Mouse (Mus musculus) kidney, adult 2 months (tissue): ENCODE results near the gene Slc27a2. TPM values are rescaled to one million over a fixed set of nuclear protein-coding genes. Genes with fewer than 3 reads are reported as not detected.

Experiments
- DNase-seq: peaks from one replicate; pipeline ENCODE4 v3.0.0; 2021
- H3K27ac ChIP-seq: fragments of 200-500 bp; 2 replicates; pipeline ENCODE4 v1.5.1; 2012; ENCODE audit warnings: low read depth, low read length, control low read depth, inconsistent platforms; ENCODE audit not compliant: insufficient read depth
- H3K27me3 ChIP-seq: fragments of 200-500 bp; replicated peaks from 2 replicates; pipeline ENCODE4 v1.6.1; 2012; ENCODE audit warnings: mild to moderate bottlenecking, moderate library complexity, low read length, inconsistent platforms; ENCODE audit not compliant: control insufficient read depth, insufficient read depth
- H3K36me3 ChIP-seq: fragments of 200-500 bp; 2 replicates; pipeline ENCODE4 v1.6.1; 2012; ENCODE audit warnings: mild to moderate bottlenecking, moderate library complexity, low read length, inconsistent platforms; ENCODE audit not compliant: control insufficient read depth, insufficient read depth
- H3K4me1 ChIP-seq: fragments of 200-500 bp; 2 replicates; pipeline ENCODE4 v1.6.1; 2011; ENCODE audit warnings: low read length; ENCODE audit not compliant: control insufficient read depth, insufficient read depth
- H3K4me3 ChIP-seq: fragments of 200-500 bp; 2 replicates; pipeline ENCODE4 v1.5.1; 2011; ENCODE audit warnings: mild to moderate bottlenecking, low read depth, low read length, control low read depth; ENCODE audit not compliant: insufficient read depth
- CTCF ChIP-seq: fragments of 200-500 bp; conservative IDR thresholded peaks from 2 replicates; pipeline ENCODE4 v1.5.1; 2011; ENCODE audit warnings: low read depth, mild to moderate bottlenecking, control low read depth, low read length, moderate library complexity, mixed read lengths; ENCODE audit not compliant: insufficient read depth, insufficient read length
- POLR2A ChIP-seq: fragments of 200-500 bp; IDR thresholded peaks from one replicate; pipeline ENCODE4 v1.6.1; 2011; ENCODE audit warnings: low read depth, low read length, control low read depth
- WGBS: fragments of 180-500 bp; shearing (Covaris S2); methylation state at CpG from one replicate; pipeline ENCODE4 v1.1.7; 2018; 5-methylcytosine and 5-hydroxymethylcytosine counted together
- polyA plus RNA-seq: library from polyadenylated mRNA; depleted of rRNA; stranded (reverse); fragments of >200 nt; gene quantifications from 2 replicates; pipeline ENCODE4 v1.2.3, GENCODE M21; 2012

The Slc27a2 gene
- polyA plus RNA-seq, 1 experiment, result 1,333 TPM

DNA sequence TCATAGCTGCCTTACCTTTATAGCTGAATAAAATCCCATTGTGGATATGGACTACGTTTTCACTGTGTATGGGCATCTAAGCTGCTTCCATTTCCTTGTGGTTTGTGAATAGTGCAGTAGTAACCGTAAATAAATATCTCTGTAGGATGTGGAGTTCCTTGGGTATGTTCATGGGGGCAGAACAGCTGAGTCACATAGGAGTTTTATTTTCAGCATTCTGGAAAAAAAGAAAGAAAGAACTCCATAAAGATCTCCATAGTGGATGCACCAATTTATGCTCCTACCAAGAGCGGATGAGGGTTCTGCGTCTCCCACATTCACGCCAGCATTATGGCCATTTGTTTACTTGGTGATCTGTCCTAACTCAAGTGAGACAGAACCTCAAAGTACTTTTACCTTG, 10.0 kb upstream of the Slc27a2 start:
- DNase-seq, result no peak
- Histone ChIP-seq H3K4me1 (peaks cover 39% of the 10 kb centered on the region), H3K4me3 (no peak overlapping the region), H3K36me3 (no peaks in the 10 kb centered on the region), H3K27ac (no peak overlapping the region; the same call in 1 of the 2 replicates), H3K27me3 (no peaks in the 10 kb centered on the region)
- no peak for TF ChIP-seq POLR2A
- no peak for TF ChIP-seq CTCF
- WGBS, result 91% methylated on average over 5 of the region's 5 CpGs

GRCm38 (mm10) chr2:126545297-126545696, 6.9 kb upstream of the Slc27a2 start:
- Histone ChIP-seq H3K36me3 (no peaks in the 10 kb centered on the region), H3K4me3 (no peak overlapping the region), H3K27ac (peak overlapping the region; percentile 79), H3K27me3 (no peaks in the 10 kb centered on the region), H3K4me1 (peaks cover 38% of the 10 kb centered on the region)
- 46% methylated on average over 5 of the region's 5 CpGs for WGBS
- TF ChIP-seq POLR2A (no peak), CTCF (no peak)
- DNase-seq, result peak; percentile 83

GRCm38 (mm10) chr2:126546392-126546791, 5.8 kb upstream of the Slc27a2 start:
- TF ChIP-seq CTCF (no peak), POLR2A (no peak)

GRCm38 (mm10) chr2:126549681-126550080, 2.5 kb upstream of the Slc27a2 start:
- 37% methylated on average over 7 of the region's 7 CpGs for WGBS
- peak overlapping the region; percentile 100 for H3K27ac ChIP-seq
- peaks cover 23% of the 10 kb centered on the region; the same call in 1 of the 2 replicates for H3K4me1 ChIP-seq
- H3K36me3 ChIP-seq, result peaks cover 5% of the 10 kb centered on the region
- TF ChIP-seq CTCF (no peak), POLR2A (no peak)
- H3K4me3 ChIP-seq, result no peak overlapping the region
- no peaks in the 10 kb centered on the region for H3K27me3 ChIP-seq
- peak; percentile 88 for DNase-seq

More at GRCm38 (mm10) chr2:126546392-126546791, 5.8 kb upstream of the Slc27a2 start:
- H3K27me3 ChIP-seq, result no peaks in the 10 kb centered on the region
- DNase-seq, result no peak
- H3K36me3 ChIP-seq, result no peaks in the 10 kb centered on the region
- H3K27ac ChIP-seq, result peak overlapping the region; percentile 99
- H3K4me1 ChIP-seq, result peaks cover 37% of the 10 kb centered on the region
- H3K4me3 ChIP-seq, result no peak overlapping the region
- WGBS, result 58% methylated on average over 3 of the region's 3 CpGs

DNA sequence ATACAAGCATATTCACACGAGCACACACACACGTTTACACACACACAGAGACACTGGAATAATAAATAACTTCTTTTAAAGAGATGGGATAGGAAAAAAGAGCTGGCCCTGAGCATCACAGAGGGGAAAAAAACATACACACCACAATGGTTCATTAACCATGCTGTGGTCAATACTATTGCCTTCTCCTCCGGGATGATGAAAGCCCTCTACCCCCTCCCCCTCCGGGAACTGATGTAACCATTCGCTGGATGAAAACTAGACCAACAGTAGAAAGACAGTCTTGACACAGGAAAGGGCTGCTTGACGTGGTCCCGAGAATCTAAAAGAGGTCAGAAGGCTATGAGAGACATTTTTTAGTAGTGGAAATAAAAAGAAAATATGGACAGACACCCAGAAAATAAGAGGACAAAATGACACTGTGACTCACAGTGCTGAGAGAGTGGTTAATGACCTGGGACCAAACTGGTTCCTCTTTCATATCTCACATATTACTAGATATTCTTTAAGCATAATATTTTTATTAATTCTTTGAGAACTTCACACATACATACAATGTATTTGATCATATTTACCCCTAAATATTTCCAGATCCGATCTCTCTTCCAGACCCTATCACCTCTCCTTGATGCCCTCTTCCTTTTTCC, 840 bp upstream of the Slc27a2 start:
- WGBS, result 63% methylated on average over 8 of the region's 8 CpGs
- no peak for TF ChIP-seq CTCF
- no peak for TF ChIP-seq POLR2A
- Histone ChIP-seq H3K27ac (peak overlapping the region; percentile 100), H3K36me3 (peaks cover 11% of the 10 kb centered on the region), H3K27me3 (no peaks in the 10 kb centered on the region), H3K4me1 (peaks cover 20% of the 10 kb centered on the region; the same call in 1 of the 2 replicates), H3K4me3 (no peak overlapping the region)
- DNase-seq, result no peak

DNA sequence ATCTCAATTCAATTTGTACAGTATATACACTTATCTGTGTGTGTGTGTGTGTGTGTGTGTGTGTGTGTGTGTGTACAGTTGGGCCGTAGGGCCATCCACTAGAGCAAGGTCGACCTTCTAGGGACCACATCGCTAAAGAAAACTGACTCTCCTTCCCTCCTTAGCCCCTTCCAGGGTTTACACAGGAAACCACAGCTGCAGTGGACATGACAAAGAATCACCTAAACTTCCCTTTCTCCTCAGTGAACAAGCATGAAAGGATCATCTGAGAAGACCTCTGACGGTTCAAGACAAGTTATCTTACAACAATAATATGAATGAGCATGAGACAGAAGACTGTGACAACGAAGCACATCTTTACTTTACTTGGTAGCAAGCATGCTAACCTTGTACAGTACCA, 311 bp upstream of the Slc27a2 start:
- Histone ChIP-seq H3K4me1 (peaks cover 18% of the 10 kb centered on the region; the same call in 1 of the 2 replicates), H3K4me3 (no peak overlapping the region), H3K36me3 (peaks cover 13% of the 10 kb centered on the region), H3K27ac (peak overlapping the region; percentile 78), H3K27me3 (no peaks in the 10 kb centered on the region)
- DNase-seq, result no peak
- 36% methylated on average over 5 of the region's 5 CpGs for WGBS
- TF ChIP-seq POLR2A, result no peak
- TF ChIP-seq CTCF, result no peak

GRCm38 (mm10) chr2:126553291-126553639, 1.1 kb downstream of the Slc27a2 start:
- TF ChIP-seq POLR2A (no peak), CTCF (no peak)
- Histone ChIP-seq H3K27me3 (no peaks in the 10 kb centered on the region), H3K4me1 (peaks cover 13% of the 10 kb centered on the region; the same call in 1 of the 2 replicates), H3K4me3 (peak overlapping the region; percentile 57), H3K27ac (peak overlapping the region; percentile 96), H3K36me3 (peaks cover 15% of the 10 kb centered on the region)
- no peak for DNase-seq
- WGBS, result 4% methylated on average over 26 of the region's 26 CpGs
